Mouse (Mus musculus) midbrain, embryonic 14.5 days (tissue): ENCODE measurements around the gene Stk32c. TPM values are rescaled to one million over a fixed set of nuclear protein-coding genes. Genes with fewer than 3 reads are reported as not detected.
A peak's percentile ranks its signal among the peaks of the same experiment; 100 is the strongest.

ENCODE experiments used
- ATAC-seq: fragments of 200-750 bp; cut with Nextera tagmentation; 2 replicates; pipeline ENCODE4 v1.8.0; 2017; ENCODE audit warnings: moderate number of reproducible peaks, moderate library complexity; ENCODE audit not compliant: low FRiP score, low TSS enrichment
- DNase-seq: peaks from one replicate; pipeline ENCODE4 v3.0.0-alpha.2; 2015
- H3K27ac ChIP-seq: fragments of 300-500 bp; sonication (generic); replicated peaks from 2 replicates; pipeline ENCODE4 v1.5.1; 2014; ENCODE audit warnings: mild to moderate bottlenecking, low read depth, low read length, moderate library complexity
- H3K27me3 ChIP-seq: fragments of 300-500 bp; sonication (generic); 2 replicates; pipeline ENCODE4 v1.6.1; 2014; ENCODE audit warnings: low read length, control low read depth, mixed read lengths; ENCODE audit not compliant: control insufficient read depth, insufficient read depth
- H3K36me3 ChIP-seq: fragments of 300-500 bp; sonication (generic); 2 replicates; pipeline ENCODE4 v1.6.1; 2014; ENCODE audit warnings: low read length, control low read depth; ENCODE audit not compliant: control insufficient read depth, insufficient read depth
- H3K4me1 ChIP-seq: fragments of 300-500 bp; sonication (generic); 2 replicates; pipeline ENCODE4 v1.6.1; 2014; ENCODE audit warnings: mild to moderate bottlenecking, antibody characterized with exemption, low read length, control low read depth; ENCODE audit not compliant: control insufficient read depth, insufficient read depth
- H3K4me2 ChIP-seq: fragments of 300-500 bp; sonication (generic); 2 replicates; pipeline ENCODE4 v1.6.1; 2014; ENCODE audit warnings: mild to moderate bottlenecking, low read length, moderate library complexity
- H3K4me3 ChIP-seq: fragments of 300-500 bp; sonication (generic); replicated peaks from 2 replicates; pipeline ENCODE4 v1.5.1; 2014; ENCODE audit warnings: low read depth, low read length
- H3K9ac ChIP-seq: fragments of 300-500 bp; sonication (generic); replicated peaks from 2 replicates; pipeline ENCODE4 v1.6.1; 2014; ENCODE audit warnings: mild to moderate bottlenecking, low read length, moderate library complexity
- H3K9me3 ChIP-seq: fragments of 300-500 bp; sonication (generic); 2 replicates; pipeline ENCODE4 v1.6.1; 2016; ENCODE audit warnings: low read length, control low read depth, mixed read lengths; ENCODE audit not compliant: control insufficient read depth
- WGBS: fragments of 180-500 bp; shearing (Covaris S2); extraction: QIAGEN DNeasy Blood & Tissue Kit; methylation state at CpG from one replicate; pipeline ENCODE4 v1.1.7; 2014; 5-methylcytosine and 5-hydroxymethylcytosine counted together
- polyA plus RNA-seq: library from polyadenylated mRNA; unstranded; fragments of >200 nt; fragmentation: Nextera tagmentation; extraction: Ambion mirVana; gene quantifications from 2 replicates; pipeline ENCODE4 v1.2.1, GENCODE M21; 2014

The Stk32c gene
- polyA plus RNA-seq, 1 experiment from 2014 or later = 0.99 TPM

- Histone ChIP-seq H3K4me2 (no peak overlapping the region), H3K9ac (no peak overlapping the region), H3K9me3 (no peaks in the 10 kb centered on the region), H3K27me3 (no peaks in the 10 kb centered on the region), H3K36me3 (no peaks in the 10 kb centered on the region), H3K4me1 (peaks cover 37% of the 10 kb centered on the region), H3K4me3 (no peak overlapping the region), H3K27ac (peak overlapping the region; percentile 49)
- no peak for ATAC-seq
- 9% methylated on average over 7 of the region's 7 CpGs for WGBS
- DNase-seq = no peak
Measured at GRCm38 (mm10) chr7:139077283-139077682, 135.8 kb downstream of the Stk32c start.

- Histone ChIP-seq H3K27me3 (no peaks in the 10 kb centered on the region), H3K4me2 (no peak overlapping the region), H3K27ac (peak overlapping the region; percentile 60; the same call in 1 of the 2 replicates), H3K4me3 (no peak overlapping the region), H3K4me1 (peaks cover 37% of the 10 kb centered on the region), H3K9me3 (no peaks in the 10 kb centered on the region), H3K36me3 (no peaks in the 10 kb centered on the region), H3K9ac (no peak overlapping the region)
- DNase-seq = peak; percentile 53
- 19% methylated on average over 14 of the region's 14 CpGs for WGBS
- ATAC-seq = no peak; the same call in 1 of the 2 replicates
Measured at GRCm38 (mm10) chr7:139075054-139075794, 137.9 kb downstream of the Stk32c start.

- ATAC-seq (no peak; the same call in 1 of the 2 replicates), DNase-seq (peak; percentile 66)
- H3K4me2 ChIP-seq = no peak overlapping the region
- WGBS = 15% methylated on average over 6 of the region's 6 CpGs
- peaks cover 37% of the 10 kb centered on the region for H3K4me1 ChIP-seq
- H3K27me3 ChIP-seq = no peaks in the 10 kb centered on the region
- peak overlapping the region; percentile 6; the same call in 1 of the 2 replicates for H3K27ac ChIP-seq
- H3K36me3 ChIP-seq = no peaks in the 10 kb centered on the region
- no peaks in the 10 kb centered on the region for H3K9me3 ChIP-seq
- no peak overlapping the region for H3K4me3 ChIP-seq
- no peak overlapping the region for H3K9ac ChIP-seq
Measured at GRCm38 (mm10) chr7:139074189-139074588, 138.9 kb downstream of the Stk32c start.

GRCm38 (mm10) chr7:139068182-139068623 is 144.9 kb downstream of the Stk32c start:
- H3K9ac ChIP-seq = no peak overlapping the region
- no peak overlapping the region for H3K4me3 ChIP-seq
- WGBS = 2% methylated on average over 2 of the region's 2 CpGs
- no peaks in the 10 kb centered on the region for H3K9me3 ChIP-seq
- DNase-seq (peak; percentile 91), ATAC-seq (peak; percentile 69; the same call in 1 of the 2 replicates)
- H3K27ac ChIP-seq = no peak overlapping the region
- no peaks in the 10 kb centered on the region for H3K4me1 ChIP-seq
- no peak overlapping the region for H3K4me2 ChIP-seq
- no peaks in the 10 kb centered on the region for H3K27me3 ChIP-seq
- H3K36me3 ChIP-seq = no peaks in the 10 kb centered on the region

GRCm38 (mm10) chr7:139063406-139063805 is 149.7 kb downstream of the Stk32c start:
- Histone ChIP-seq H3K27me3 (no peaks in the 10 kb centered on the region), H3K36me3 (no peaks in the 10 kb centered on the region), H3K9me3 (no peaks in the 10 kb centered on the region), H3K4me1 (no peaks in the 10 kb centered on the region), H3K4me3 (no peak overlapping the region), H3K4me2 (no peak overlapping the region), H3K27ac (no peak overlapping the region), H3K9ac (no peak overlapping the region)
- WGBS = 48% methylated on average over 4 of the region's 4 CpGs
- ATAC-seq (no peak), DNase-seq (no peak)

Other genes with a start within 250 kb of the Stk32c start
- 215 and 238 TPM in 2 replicates for gene Dpysl4, start 127.3 kb downstream of the Stk32c start, polyA plus RNA-seq
- 3.5 and 6.1 TPM in 2 replicates for gene Lrrc27, start 319 bp downstream of the Stk32c start, polyA plus RNA-seq
- 3.5 and 4.1 TPM in 2 replicates for gene Pwwp2b, start 35.2 kb upstream of the Stk32c start, polyA plus RNA-seq
- gene Inpp5a, start 175.8 kb upstream of the Stk32c start, polyA plus RNA-seq = 21.0 and 23.0 TPM in 2 replicates